Mouse (Mus musculus): ENCODE measurements around the gene Slc35g3. TPM values are rescaled to one million over a fixed set of nuclear protein-coding genes. Genes with fewer than 3 reads are reported as not detected.

The Slc35g3 gene
- polyA plus RNA-seq (2016; fragmentation: Nextera tagmentation; extraction: Ambion mirVana), result not detected in 2 replicates

DNA sequence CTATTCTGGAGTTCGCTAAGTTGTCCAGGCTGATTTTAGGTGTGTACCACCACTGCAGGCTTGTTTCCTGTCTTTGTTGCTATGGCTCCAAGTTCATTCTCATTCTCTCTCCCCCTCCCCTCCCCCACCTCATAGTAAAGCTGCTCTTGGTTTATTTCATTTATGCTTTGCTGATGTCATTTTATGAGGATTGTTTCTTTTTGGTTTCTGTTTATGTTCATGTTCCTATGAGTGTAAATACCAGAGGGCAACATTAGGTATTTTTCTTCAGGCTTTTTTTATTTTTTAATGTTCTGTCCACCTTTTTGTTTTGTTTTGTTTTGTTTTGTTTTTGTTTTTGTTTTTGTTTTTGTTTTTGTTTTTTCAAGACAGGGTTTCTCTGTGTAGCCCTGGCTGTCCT, at the start of gene Slc35g3:
TSS of gene Slc35g3 (minus strand) at position 101 of the 400 bp plus-strand sequence.
- Histone ChIP-seq H3K36me3 (no peaks in the 10 kb centered on the region), H3K9me3 (no peaks in the 10 kb centered on the region), H3K27ac (peak within 1 kb of the TSS; percentile 97; the same call in 1 of the 2 replicates), H3K9ac (no peak within 1 kb of the TSS; the same call in 1 of the 2 replicates), H3K4me3 (no peak within 1 kb of the TSS), H3K27me3 (replicated peaks) (no peaks in the 10 kb centered on the region), H3K4me2 (replicated peaks) (no peak within 1 kb of the TSS), H3K4me1 (peaks cover 29% of the 10 kb centered on the region)
- no peak for ATAC-seq (ENCODE audit: low FRiP score, low read depth)
- WGBS, result 81% methylated on average over 1 of the region's 1 CpGs

DNA sequence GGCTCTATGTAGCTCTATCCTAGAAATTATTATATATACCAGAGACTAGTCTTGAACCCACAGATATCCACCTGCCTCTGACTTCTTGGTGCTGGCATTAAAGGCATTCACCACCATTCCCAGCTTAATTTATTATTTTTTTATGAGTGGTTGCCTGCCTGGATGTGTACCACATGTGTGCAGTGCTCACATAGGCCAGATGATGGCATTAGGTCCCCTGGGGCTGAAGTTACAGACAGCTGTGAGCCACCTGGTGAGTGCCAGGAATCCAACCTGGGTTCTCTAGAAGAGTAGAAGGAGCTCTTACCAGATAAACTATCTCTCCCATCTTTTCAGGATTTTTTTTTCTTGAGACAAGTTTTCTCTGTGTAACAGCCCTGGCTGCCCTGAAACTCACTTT, 48.5 kb upstream of the Slc35g3 start:
- H3K9me3 ChIP-seq, result peaks cover 5% of the 10 kb centered on the region; the same call in 1 of the 2 replicates
- H3K4me2 ChIP-seq (replicated peaks), result no peak overlapping the region
- H3K9ac ChIP-seq, result no peak overlapping the region
- no peaks in the 10 kb centered on the region for H3K4me1 ChIP-seq
- no peak for ATAC-seq (ENCODE audit: low FRiP score, low read depth)
- H3K27ac ChIP-seq, result no peak overlapping the region
- H3K27me3 ChIP-seq (replicated peaks), result peaks cover 25% of the 10 kb centered on the region
- H3K4me3 ChIP-seq, result no peak overlapping the region
- H3K36me3 ChIP-seq, result no peaks in the 10 kb centered on the region

DNA sequence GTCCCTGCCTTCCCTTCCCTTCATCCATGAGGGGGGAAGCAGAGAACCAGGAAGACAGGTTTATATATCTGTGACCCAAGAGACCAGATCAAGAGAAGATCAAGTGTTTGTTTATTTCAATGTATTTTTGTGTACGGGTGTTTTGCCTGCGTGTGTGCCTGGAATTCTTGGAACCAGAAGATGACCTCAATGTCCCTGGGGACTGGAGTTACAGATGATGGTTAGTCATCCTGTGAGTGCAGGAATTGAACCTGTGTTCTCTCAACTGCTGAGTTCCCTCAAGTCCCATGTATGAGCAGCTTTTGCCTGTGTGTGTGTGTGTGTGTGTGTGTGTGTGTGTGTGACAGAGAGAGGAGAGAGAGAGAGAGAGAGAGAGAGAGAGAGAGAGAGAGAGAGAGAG, 45.9 kb upstream of the Slc35g3 start:
- no peak for ATAC-seq (ENCODE audit: low FRiP score, low read depth)
- H3K9me3 ChIP-seq, result peaks cover 5% of the 10 kb centered on the region; the same call in 1 of the 2 replicates
- no peak overlapping the region for H3K4me2 ChIP-seq (replicated peaks)
- peaks cover 25% of the 10 kb centered on the region for H3K4me1 ChIP-seq
- no peak overlapping the region for H3K27ac ChIP-seq
- H3K9ac ChIP-seq, result no peak overlapping the region
- 90% methylated on average over 2 of the region's 2 CpGs for WGBS
- no peak overlapping the region for H3K4me3 ChIP-seq
- H3K36me3 ChIP-seq, result no peaks in the 10 kb centered on the region
- H3K27me3 ChIP-seq (replicated peaks), result peaks cover 51% of the 10 kb centered on the region

DNA sequence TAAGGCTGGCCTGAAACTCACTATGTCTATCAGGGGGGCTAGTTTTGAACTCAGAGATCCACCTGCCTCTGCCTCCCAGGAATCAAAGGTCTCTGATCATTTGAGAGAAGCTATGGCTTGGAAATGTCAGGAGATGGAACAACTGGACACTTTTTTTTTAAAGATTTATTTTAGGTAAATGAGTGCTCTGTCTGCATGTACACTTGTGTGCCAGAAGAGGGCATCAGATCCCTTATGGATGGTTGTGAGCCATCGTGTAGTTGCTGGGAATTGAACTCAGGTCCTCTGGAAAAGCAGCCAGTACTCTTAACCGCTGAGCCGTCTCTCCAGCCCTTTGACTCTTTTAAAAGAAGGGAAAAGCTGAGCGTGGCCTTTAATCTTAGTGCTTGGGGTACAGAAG, 44.6 kb upstream of the Slc35g3 start:
- no peak overlapping the region for H3K4me2 ChIP-seq (replicated peaks)
- no peaks in the 10 kb centered on the region for H3K36me3 ChIP-seq
- peaks cover 5% of the 10 kb centered on the region; the same call in 1 of the 2 replicates for H3K9me3 ChIP-seq
- H3K4me1 ChIP-seq, result peaks cover 38% of the 10 kb centered on the region
- 81% methylated on average over 4 of the region's 4 CpGs for WGBS
- no peak overlapping the region for H3K27ac ChIP-seq
- peaks cover 64% of the 10 kb centered on the region for H3K27me3 ChIP-seq (replicated peaks)
- no peak overlapping the region for H3K4me3 ChIP-seq
- ATAC-seq (ENCODE audit: low FRiP score, low read depth), result no peak
- H3K9ac ChIP-seq, result no peak overlapping the region

DNA sequence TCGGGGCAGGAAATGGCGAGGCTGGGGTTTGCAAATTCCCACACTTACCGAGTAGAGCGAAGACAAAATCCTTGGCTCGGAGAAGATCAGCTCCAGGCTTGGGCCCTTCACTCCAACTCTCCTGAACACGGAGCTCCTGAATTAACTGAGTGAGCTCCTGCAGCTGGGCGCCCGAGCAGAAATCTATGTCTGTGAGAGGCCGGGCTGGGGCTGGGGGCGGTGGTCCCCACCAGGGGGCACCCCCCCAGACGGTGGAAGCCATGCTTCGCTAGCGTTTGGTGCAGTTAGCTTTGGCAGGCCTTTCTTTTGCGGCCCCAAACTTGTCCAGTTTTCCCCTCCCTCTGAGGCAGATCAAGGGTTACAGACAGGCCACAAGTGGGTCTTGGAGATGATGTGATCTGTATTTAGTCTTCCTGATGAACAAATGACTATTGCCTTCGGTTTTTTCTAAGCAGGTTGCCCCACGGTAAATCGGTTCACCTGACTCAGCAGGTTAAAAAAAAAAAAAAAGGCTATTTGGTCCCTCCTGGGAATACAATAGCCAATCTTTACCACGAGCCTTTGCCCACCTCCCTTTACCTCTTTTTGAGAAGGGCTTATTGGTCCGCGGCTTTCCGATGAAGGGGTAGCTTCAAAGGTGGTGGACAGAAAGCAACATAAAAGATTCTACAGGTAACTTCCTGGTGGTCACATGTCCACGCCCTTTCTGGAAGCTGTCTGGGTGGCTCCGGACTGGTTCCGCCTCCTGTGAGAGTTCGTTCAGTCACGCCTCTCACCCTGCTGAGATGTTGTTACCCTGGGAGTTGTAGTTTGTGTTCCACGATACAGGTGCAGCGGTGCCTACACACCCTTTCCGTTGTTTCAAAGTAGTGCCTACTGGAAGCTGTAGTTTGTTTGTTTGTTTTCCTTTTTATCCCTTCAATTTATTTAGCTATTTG, 43.5 kb upstream of the Slc35g3 start, which contains the start of gene Tmem102:
TSS of gene Tmem102 (minus strand) at position 653 of the 938 bp plus-strand sequence.
- H3K4me1 ChIP-seq, result peaks cover 49% of the 10 kb centered on the region

DNA sequence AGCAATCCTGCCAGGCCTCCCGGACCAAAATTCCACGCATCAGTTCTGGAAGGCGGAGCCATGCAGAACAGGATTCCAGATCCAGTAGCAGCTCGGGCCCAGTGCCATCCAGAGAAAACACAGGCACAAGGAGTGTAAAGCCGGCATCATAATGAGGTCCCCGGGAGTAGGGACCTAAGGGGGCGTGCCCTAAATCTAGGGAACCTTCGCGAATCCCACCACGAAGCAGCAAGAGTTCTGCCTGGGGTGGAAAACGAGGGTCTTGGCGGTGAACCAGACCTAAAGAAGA, 42.8 kb upstream of the Slc35g3 start:
- Histone ChIP-seq H3K36me3 (no peaks in the 10 kb centered on the region), H3K27me3 (replicated peaks) (peaks cover 71% of the 10 kb centered on the region), H3K9me3 (peaks cover 5% of the 10 kb centered on the region; the same call in 1 of the 2 replicates), H3K4me3 (no peak overlapping the region), H3K4me2 (replicated peaks) (peak overlapping the region; percentile 92), H3K4me1 (peaks cover 56% of the 10 kb centered on the region), H3K27ac (no peak overlapping the region), H3K9ac (no peak overlapping the region)
- ATAC-seq (ENCODE audit: low FRiP score, low read depth), result no peak
- 4% methylated on average over 12 of the region's 12 CpGs for WGBS

More for the DNA sequence above, 43.5 kb upstream of the Slc35g3 start, which contains the start of gene Tmem102:
- Histone ChIP-seq H3K4me2 (replicated peaks) (peak within 1 kb of the TSS; percentile 92), H3K4me3 (0 out of 2 replicates have a peak within 1 kb of the TSS, but pooled peaks have one; percentile 11), H3K36me3 (no peaks in the 10 kb centered on the region), H3K9me3 (peaks cover 5% of the 10 kb centered on the region; the same call in 1 of the 2 replicates), H3K9ac (no peak within 1 kb of the TSS), H3K27me3 (replicated peaks) (peaks cover 71% of the 10 kb centered on the region), H3K27ac (no peak within 1 kb of the TSS)
- WGBS, result 4% methylated on average over 29 of the region's 29 CpGs
- no peak for ATAC-seq (ENCODE audit: low FRiP score, low read depth)

DNA sequence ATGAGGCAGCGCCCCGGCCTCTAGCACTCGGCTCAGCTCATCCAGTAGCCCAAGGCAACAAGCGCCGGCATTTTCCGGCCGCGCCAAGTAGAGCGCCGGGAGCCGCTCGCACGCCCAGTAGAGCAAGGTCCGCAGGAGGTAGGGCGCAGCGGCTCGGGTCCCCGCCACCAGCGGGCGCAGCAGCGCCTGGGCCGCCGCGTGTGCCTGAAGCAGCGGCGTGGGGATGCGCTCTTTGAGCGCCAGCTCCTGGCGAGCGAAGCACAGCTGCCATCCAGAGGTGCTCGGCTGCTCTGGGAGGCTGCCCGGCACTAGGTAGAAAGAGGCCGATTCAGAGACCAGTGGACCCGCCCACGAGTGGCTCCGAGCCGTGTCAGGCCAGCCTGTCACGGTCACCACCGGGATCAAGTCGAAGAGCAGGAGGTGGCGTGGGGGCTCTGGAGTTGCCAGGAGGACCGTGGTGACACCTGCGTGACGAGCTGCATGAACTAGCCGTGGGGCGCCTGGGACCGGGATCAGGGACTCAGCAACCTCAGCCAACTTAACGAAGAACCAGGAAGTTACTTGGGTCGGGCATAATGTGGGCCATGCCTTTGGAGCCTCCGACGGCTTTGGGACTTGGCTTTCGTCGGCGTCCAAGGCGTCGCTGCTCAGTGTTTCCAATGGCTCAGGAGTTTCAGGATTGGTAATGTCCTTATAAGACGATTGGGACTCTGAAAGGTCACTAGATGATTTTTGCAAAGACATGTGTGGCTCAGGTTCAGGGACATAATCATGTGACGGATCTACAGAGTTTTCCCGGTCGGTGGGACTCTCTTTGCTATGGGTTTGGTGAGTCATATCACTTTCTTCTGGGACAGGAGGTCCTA, 42.3 kb upstream of the Slc35g3 start:
- H3K4me1 ChIP-seq, result peaks cover 61% of the 10 kb centered on the region
- peaks cover 71% of the 10 kb centered on the region for H3K27me3 ChIP-seq (replicated peaks)
- 1% methylated on average over 60 of the region's 60 CpGs for WGBS
- H3K36me3 ChIP-seq, result no peaks in the 10 kb centered on the region
- peak overlapping the region; percentile 54 for H3K4me3 ChIP-seq
- 0 out of 2 replicates have a peak, but pooled peaks have one; percentile 7 for ATAC-seq (ENCODE audit: low FRiP score, low read depth)
- H3K4me2 ChIP-seq (replicated peaks), result peak overlapping the region; percentile 92
- peak overlapping the region; percentile 69 for H3K9ac ChIP-seq
- 0 out of 2 replicates have a peak overlapping the region, but pooled peaks have one; percentile 20 for H3K27ac ChIP-seq
- H3K9me3 ChIP-seq, result peaks cover 5% of the 10 kb centered on the region; the same call in 1 of the 2 replicates

DNA sequence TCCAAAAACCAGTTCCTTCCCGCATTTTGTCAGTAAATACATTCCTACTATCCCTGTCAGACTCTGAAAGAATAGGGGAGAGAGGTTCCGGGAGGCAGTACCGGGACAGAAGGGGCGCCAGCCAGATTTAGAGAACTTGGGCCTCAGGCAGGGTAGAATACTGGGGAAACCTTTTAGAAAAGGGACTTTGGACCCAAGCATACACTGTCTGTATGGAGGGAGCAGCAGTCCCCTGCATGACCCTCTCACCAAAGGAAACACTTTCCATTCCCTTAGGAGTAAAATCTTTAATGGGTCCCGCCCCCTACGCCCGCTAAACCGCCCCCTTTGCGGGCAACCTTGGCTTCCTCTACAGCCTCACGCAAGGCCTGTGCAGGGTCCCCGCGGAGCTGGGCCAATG, 41.6 kb upstream of the Slc35g3 start:
- no peak for ATAC-seq (ENCODE audit: low FRiP score, low read depth)
- Histone ChIP-seq H3K36me3 (no peaks in the 10 kb centered on the region), H3K4me3 (peak overlapping the region; percentile 54), H3K27ac (0 out of 2 replicates have a peak overlapping the region, but pooled peaks have one; percentile 20), H3K9me3 (peaks cover 5% of the 10 kb centered on the region; the same call in 1 of the 2 replicates), H3K9ac (peak overlapping the region; percentile 69), H3K4me1 (peaks cover 68% of the 10 kb centered on the region), H3K27me3 (replicated peaks) (peaks cover 72% of the 10 kb centered on the region), H3K4me2 (replicated peaks) (peak overlapping the region; percentile 92)
- 2% methylated on average over 12 of the region's 12 CpGs for WGBS

DNA sequence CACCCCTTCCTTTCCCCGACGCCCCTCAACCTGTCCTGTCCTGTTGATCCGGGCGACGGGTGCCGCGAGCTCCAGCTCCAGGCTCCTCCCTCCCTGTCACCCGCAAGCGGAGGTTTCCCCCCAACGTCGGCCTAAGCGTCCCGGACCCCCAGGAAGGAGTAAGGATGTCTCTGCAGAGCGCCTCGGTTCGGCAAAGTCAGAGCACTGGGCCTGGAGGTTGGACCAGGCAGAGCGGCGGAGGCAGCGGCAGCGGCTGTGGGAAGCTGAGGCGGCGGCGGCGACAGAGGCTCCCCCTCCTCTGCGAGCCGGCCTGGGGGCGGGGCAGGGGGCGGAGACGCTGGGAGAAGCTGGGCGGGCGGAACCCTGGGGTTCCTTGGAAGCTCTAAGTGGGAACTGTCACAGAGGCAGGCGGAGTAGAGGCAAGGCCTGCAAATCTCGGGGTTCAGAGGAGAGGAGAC, 40.9 kb upstream of the Slc35g3 start:
- H3K9ac ChIP-seq, result peak overlapping the region; percentile 69
- H3K36me3 ChIP-seq, result no peaks in the 10 kb centered on the region
- H3K27ac ChIP-seq, result peak overlapping the region; percentile 46; the same call in 1 of the 2 replicates
- ATAC-seq (ENCODE audit: low FRiP score, low read depth), result no peak
- under 1% methylated on average over 33 of the region's 33 CpGs for WGBS
- H3K4me3 ChIP-seq, result peak overlapping the region; percentile 54
- peaks cover 5% of the 10 kb centered on the region; the same call in 1 of the 2 replicates for H3K9me3 ChIP-seq
- H3K27me3 ChIP-seq (replicated peaks), result peaks cover 75% of the 10 kb centered on the region
- H3K4me1 ChIP-seq, result peaks cover 72% of the 10 kb centered on the region
- H3K4me2 ChIP-seq (replicated peaks), result peak overlapping the region; percentile 92

DNA sequence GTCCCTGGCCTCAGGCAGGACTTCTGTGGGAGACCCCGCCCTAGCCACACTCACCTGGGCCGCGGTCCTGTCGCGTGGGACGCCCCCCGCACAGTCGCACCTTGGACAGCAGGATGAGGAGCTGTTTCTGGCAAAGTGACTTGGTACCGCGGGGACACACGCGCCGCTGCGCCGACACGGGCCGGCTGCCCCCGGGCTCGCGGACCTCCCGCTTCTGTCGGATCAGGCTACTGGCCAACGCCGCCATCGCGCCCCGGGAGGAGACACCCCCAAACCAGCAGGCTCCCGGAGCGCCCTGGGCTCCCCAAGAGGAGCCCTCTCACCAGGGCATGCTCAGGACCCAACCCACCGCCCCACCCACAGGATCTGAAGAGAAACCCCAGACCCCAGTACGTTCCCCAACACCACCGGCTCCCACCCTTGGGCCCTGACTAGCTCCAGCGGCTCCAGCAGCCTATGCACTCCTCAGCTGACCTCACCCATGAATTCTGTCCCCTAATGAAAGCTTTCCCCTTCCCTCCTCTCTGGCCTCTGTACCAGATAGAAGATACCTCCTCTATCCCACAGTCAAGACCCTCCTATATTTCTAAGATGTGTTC, 39.7 kb upstream of the Slc35g3 start, which contains the start of gene Fgf11:
TSS of gene Fgf11 (minus strand) at position 479 of the 599 bp plus-strand sequence.
- Histone ChIP-seq H3K27ac (peak within 1 kb of the TSS; percentile 68), H3K4me2 (replicated peaks) (peak within 1 kb of the TSS; percentile 92), H3K4me1 (peaks cover 72% of the 10 kb centered on the region), H3K9me3 (peaks cover 3% of the 10 kb centered on the region; the same call in 1 of the 2 replicates), H3K4me3 (peak within 1 kb of the TSS; percentile 54), H3K9ac (peak within 1 kb of the TSS; percentile 69), H3K27me3 (replicated peaks) (peaks cover 75% of the 10 kb centered on the region), H3K36me3 (no peaks in the 10 kb centered on the region)
- 1% methylated on average over 33 of the region's 33 CpGs for WGBS
- no peak for ATAC-seq (ENCODE audit: low FRiP score, low read depth)
